Mouse (Mus musculus): ENCODE data around the gene Gm21992. TPM values are rescaled to one million over a fixed set of nuclear protein-coding genes. Genes with fewer than 3 reads are reported as not detected.
"Not testable (repeated sequence)": the region's sequence is repeated elsewhere in the genome, so short reads cannot be mapped to it uniquely, and the experiment has no call there.

The Gm21992 gene
- total RNA-seq, 2 experiments from 2014 or later = 9.0 to 11.9 TPM

DNA sequence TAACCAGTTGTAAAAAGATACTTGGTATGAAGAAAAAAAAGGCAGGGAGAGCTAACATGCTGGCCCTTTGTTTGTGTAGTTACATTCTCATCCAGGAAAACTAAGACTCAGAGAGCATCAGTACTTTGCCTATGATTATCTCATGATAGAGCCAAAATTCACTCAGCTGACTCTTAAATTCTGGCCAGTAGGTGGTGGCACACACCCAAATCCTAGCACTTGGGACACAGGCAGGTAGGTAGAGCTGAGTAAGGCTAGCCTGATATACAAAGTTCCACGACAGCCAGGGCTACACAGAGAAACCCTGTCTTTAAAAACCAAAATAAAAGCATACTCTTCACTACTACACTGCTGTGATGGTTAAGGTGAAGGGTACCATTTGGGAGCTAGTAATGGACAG is 48.5 kb downstream of the Gm21992 start:
- DNase-seq = no peak
- intact Hi-C loops (cut with DNase I; ENCODE audit: low total_unique reads) = no loop called here

DNA sequence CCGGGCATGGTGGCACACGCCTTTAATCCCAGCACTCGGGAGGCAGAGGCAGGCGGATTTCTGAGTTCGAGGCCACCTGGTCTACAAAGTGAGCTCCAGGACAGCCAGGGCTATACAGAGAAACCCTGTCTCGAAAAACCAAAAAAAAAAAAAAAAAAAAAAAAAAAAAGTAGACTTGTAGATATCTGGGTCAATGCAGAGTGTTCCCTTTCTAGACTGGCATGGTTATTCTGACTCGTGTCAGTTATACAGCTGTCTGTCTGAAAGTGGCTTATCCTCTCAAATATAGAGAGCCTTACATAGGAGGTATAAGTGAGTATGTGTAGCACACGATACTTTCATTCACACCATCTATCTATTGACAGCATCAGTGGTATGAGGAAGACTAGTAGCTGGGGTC is 50.9 kb downstream of the Gm21992 start:
- DNase-seq; intact Hi-C loops (cut with DNase I; ENCODE audit: low total_unique reads): not testable (repeated sequence)

DNA sequence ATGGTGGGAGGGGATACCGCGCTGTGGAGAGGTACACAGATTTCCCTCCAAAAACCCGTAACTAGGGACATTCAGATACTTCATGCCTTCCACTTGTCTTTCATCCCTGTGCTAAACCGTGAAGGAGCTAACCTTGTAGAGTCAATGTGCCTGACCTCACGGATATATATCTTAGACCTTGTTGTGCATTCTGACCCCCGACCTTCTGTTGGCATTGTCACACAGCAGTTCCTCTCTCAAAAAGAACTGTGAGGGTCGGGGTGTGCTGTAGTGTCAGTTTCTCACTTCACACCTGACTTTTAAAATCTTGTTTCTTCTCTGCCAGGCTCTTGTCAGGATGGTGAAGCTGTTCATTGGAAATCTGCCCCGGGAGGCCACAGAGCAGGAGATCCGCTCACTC is 54.5 kb downstream of the Gm21992 start:
- intact Hi-C loops (cut with DNase I; ENCODE audit: low total_unique reads) = loop anchor here (10.0 kb wide), 1 partner anchor 228 kb away; no protein-coding TSS in a partner anchor
- DNase-seq = no peak

DNA sequence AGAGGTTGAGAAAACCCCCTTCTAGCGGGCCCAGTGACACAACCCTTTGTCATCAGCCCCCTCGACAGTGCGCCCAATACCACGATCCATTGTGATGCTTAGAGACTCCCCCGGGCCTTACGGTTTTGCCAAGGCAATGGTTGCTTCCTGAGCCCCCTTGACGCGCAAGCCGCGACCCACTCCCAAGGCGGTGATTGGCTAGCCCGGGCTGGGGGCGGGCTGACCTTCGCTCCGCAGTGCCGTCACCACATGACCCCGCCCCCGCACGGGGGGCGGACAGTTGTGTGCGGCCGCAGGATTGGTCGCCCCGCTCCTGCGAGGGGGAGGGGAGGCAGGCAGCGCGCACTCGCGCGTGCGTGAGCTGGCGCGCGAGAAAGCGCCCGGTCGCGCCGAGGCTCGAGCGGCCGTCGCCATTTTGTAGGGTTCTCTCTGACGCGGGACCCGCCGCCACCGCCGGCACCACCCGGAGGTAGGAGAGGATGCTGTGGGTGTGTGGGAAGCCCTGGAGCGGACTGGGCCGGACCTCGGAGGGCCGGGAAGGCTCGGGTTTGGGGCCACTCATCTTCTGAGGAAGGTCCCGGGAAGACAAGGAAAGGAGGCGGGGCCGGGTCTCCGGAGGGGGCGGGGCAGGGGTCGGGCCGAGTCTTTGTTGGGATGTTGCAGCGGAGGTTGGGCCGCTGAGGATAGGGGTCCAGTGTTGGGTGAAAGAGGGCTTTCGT is 55.1 kb downstream of the Gm21992 start, which contains the start of gene Rbm4b:
Gene Rbm4b, plus strand, starts transcription at position 305 of the 719 bp plus-strand sequence.
- DNase-seq = peak; percentile 96
- intact Hi-C loops (cut with DNase I; ENCODE audit: low total_unique reads) = loop anchor here (10.0 kb wide), 1 partner anchor 228 kb away; no protein-coding TSS in a partner anchor

DNA sequence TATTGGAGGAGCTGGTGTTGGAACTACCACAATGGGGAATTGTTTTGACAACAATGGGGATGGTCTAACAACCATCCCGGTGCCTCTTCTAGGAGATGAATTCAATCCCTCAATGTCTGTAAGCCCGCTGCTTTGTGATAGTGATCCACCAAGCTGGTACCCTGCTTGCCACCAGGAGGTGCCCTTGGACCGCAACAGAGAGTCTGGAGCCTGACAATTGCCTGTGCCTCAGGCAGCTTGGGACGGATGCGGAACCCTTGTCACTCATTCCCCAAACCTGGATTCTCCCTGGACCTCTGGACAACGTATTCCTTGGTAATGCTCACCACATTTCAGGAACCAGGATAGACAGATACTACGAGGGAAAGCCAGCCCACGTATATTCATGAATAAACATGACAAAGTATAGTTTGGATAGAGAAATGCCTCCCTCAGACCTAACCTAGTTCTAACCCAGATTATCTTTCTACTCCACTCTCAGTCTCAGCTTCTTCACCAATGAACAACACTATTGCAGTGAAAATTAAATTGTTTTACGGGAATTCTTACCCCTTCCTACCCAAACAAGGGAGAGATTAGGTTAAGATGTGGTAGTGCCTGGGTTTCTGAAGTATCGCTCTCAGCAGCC is 55.7 kb downstream of the Gm21992 start:
- intact Hi-C loops (cut with DNase I; ENCODE audit: low total_unique reads) = loop anchor here (2.0 to 10.0 kb wide), 3 partner anchors 57 to 229 kb away; no protein-coding TSS in a partner anchor
- peak; percentile 90 for DNase-seq

DNA sequence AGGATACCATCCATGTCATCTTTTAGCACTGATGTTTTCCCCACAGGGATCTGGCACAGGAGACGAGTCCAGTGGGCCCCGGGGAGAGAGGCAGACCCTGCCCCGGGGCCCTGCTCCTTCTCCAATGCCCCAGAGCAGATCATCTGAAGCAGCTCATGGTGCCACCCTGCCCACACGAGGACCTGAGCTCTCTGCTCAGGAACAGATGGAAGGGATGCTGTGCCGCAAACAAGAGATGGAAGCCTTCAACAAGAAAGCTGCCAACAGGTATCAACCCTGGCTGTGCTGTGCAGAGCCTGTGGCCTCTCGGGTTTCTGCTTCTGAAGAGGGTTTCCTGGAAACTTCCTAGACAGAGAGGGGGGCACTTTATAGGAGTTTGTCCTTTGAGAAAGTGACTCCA is 61.4 kb downstream of the Gm21992 start:
- no peak for DNase-seq
- intact Hi-C loops (cut with DNase I; ENCODE audit: low total_unique reads) = loop anchor here (10.0 kb wide), 1 partner anchor 235 kb away; no protein-coding TSS in a partner anchor

DNA sequence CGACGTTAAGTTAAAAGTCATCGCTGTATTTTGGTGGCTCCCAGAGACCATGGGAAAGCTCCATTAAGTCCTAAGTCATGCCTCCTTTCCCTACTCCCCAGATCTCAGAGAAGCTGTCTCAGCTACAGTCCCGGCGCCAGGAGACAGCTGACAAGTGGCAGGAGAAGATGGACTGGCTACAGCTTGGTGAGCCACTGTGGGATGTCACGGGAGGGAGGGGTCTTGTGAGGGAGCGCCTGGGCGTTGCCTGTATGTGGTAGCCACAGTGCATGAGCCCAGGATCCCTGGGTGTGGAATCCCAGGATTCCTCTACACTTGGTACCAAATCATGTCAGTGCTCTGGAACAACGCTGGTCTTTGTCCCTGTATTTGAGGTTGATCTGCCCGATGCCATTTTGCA is 62.9 kb downstream of the Gm21992 start:
- no peak for DNase-seq
- intact Hi-C loops (cut with DNase I; ENCODE audit: low total_unique reads) = no loop called here

DNA sequence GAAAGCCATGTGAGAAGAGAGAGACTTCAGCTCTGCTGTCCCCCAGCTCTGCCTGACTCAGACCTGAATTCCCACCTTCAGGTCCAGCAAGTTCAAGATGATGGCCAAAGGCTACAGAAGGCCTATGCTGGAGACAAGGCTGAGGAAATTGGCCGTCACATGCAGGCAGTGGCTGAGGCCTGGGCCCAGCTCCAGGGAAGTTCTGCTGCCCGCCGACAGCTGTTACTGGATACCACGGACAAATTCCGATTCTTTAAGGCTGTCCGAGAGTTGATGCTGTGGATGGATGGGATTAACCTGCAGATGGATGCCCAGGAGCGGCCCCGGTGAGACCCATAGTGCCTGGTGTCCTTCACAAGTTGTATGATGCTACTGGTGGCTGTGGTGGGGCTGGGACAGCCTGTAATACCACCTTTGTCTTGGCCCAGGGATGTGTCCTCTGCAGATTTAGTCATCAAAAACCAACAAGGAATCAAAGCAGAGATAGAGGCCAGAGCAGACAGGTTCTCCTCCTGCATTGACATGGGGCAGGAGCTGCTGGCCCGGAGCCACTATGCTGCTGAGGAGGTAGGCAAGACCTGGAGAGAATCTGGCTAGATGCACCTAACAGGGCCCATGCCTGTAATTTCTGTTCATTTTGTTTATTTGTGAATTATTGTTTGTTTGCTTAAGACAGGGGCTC is 63.6 kb downstream of the Gm21992 start:
- intact Hi-C loops (cut with DNase I; ENCODE audit: low total_unique reads) = no loop called here
- peak; percentile 28 for DNase-seq

DNA sequence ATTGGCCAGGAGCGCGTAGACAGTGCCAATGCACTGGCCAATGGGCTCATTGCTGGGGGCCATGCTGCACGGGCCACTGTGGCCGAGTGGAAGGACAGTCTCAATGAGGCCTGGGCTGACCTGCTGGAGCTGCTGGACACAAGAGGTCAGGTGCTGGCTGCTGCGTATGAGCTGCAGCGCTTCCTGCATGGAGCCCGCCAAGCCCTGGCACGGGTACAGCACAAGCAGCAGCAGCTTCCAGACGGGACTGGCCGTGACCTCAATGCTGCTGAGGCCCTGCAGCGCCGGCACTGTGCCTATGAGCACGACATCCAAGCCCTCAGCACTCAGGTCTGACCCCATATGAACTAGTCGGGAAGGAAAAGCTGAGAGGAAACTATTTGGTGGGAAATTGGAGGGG is 64.8 kb downstream of the Gm21992 start:
- intact Hi-C loops (cut with DNase I; ENCODE audit: low total_unique reads) = no loop called here
- DNase-seq = peak; percentile 73

DNA sequence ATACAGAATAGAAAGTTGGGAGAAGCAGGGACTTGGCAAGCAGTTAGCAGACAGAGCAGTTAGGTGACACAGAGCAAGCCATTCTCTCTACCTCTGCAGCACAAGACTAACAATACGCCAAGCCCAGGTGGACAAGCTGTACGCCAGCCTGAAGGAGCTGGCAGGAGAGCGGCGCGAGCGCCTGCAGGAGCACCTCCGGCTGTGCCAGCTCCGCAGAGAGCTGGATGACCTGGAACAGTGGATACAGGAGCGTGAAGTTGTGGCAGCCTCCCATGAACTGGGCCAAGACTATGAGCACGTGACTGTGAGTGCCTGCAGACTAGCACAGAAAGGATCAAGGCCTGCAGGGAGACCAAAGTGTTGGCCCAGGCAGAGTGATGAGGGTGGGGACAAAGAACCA is 65.7 kb downstream of the Gm21992 start:
- no peak for DNase-seq
- intact Hi-C loops (cut with DNase I; ENCODE audit: low total_unique reads) = no loop called here

DNA sequence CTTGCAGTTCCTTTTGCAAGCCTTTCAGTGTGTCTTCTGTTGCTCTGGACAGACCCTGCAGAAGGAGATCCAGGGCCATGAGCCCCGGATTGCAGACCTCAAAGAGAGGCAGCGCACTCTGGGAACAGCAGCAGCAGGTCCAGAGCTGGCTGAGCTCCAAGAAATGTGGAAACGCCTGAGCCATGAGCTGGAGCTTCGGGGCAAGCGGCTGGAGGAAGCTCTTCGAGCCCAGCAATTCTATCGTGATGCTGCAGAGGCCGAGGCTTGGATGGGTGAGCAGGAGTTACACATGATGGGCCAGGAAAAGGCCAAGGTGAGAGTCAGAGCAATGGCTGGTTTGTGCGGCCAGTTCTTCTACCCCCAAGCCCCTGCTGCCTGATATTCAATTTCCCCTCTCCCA is 66.4 kb downstream of the Gm21992 start:
- intact Hi-C loops (cut with DNase I; ENCODE audit: low total_unique reads) = no loop called here
- no peak for DNase-seq

DNA sequence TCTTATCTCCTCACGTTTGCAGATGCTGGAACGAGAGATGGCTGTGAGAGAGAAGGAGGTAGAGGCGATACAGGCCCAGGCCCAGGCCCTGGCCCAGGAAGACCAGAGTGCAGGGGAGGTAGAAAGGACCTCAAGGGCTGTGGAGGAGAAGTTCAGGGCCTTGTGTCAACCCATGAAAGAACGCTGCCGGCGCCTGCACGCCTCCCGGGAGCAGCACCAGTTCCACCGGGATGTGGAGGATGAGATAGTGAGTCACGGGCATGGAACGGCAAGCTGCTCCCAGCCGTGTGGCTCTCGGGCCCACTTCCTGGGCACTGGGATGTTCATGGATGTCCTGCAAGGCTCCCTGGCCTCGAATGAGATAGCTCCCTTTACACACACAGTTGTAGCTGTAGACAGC is 67.4 kb downstream of the Gm21992 start:
- intact Hi-C loops (cut with DNase I; ENCODE audit: low total_unique reads) = loop anchor here (5.0 kb wide), 2 partner anchors 117 to 247 kb away; partner anchors contain the start of genes 2010003K11Rik and Rce1
- no peak for DNase-seq

DNA sequence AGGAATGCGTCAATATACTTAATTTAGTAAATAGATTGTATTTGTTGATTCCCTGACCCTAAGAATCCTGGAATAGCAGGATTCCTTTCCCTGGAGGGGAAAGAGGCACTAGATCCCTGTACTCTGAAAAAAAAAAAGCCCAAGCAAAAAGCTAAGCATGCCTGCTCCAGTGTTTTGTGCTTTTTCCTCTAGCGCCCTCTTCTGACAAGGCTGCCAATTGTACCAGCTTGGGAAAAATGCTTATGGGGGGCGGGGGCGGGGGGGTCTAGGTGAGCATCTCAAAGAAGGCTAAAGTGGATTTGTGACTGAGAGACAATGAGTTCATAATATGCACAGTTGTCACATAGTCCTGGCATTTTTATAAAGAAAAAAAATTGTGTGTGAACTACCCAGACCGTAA is 67.9 kb downstream of the Gm21992 start:
- no peak for DNase-seq
- intact Hi-C loops (cut with DNase I; ENCODE audit: low total_unique reads) = loop anchor here (5.0 kb wide), 2 partner anchors 116 to 246 kb away; partner anchors contain the start of genes 2010003K11Rik and Rce1

DNA sequence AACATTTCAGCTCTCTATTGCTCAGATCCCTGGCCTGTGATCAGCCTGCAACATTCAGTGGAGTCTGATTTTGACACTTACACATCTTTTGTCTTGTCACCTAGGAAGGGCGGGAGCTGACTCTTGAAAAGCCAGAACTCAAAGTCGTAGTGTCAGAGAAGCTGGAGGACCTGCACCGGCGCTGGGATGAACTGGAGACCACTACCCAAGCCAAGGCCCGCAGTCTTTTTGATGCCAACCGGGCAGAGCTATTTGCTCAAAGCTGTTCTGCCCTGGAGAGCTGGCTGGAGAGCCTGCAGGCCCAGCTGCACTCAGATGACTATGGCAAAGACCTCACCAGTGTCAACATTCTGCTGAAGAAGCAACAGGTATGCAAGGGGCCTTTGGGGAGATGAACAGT is 69.2 kb downstream of the Gm21992 start:
- intact Hi-C loops (cut with DNase I; ENCODE audit: low total_unique reads) = loop anchor here (5.0 kb wide), 2 partner anchors 115 to 245 kb away; partner anchors contain the start of genes 2010003K11Rik and Rce1
- no peak for DNase-seq

DNA sequence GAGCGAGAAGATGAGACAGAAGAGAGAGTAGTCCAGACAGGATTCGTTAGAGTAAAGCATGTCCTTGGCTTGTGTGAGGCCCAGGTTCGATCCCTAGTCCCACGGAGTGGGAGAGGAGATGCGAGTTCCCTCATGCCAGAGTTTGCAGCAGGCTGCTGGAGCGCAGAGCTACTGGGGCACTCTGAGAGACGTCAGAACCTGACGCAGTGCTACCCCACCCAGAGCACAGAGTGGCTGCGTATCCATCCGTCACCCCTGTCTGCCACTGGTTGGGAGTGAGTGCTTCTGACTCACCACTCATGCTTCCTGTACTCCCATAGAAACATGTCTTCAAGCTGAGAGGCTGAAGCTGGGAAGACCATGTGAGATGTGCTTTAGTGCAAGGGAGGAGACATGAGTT is 69.9 kb downstream of the Gm21992 start:
- intact Hi-C loops (cut with DNase I; ENCODE audit: low total_unique reads) = loop anchor here (5.0 kb wide), 2 partner anchors 114 to 244 kb away; partner anchors contain the start of genes 2010003K11Rik and Rce1
- DNase-seq = no peak

DNA sequence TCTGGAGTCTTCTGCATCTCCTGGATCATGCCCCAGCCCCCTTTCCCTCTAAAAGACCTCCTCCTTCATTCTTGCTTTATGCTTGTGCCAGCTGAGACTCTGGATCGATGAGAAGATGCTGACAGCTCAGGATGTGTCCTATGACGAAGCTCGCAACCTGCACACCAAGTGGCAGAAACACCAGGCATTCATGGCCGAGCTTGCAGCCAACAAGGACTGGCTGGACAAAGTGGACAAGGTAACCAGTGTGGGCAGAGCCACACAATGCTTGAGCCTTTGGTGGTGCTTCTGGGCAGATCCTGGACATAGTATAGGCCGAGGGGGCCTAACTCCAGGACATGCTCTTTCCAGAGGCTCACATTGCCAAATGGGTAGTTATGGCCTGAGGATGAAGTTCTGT is 71.7 kb downstream of the Gm21992 start:
- no peak for DNase-seq
- intact Hi-C loops (cut with DNase I; ENCODE audit: low total_unique reads) = loop anchor here (5.0 kb wide), 3 partner anchors 112 to 418 kb away; partner anchors contain the start of genes 2010003K11Rik and Rce1

DNA sequence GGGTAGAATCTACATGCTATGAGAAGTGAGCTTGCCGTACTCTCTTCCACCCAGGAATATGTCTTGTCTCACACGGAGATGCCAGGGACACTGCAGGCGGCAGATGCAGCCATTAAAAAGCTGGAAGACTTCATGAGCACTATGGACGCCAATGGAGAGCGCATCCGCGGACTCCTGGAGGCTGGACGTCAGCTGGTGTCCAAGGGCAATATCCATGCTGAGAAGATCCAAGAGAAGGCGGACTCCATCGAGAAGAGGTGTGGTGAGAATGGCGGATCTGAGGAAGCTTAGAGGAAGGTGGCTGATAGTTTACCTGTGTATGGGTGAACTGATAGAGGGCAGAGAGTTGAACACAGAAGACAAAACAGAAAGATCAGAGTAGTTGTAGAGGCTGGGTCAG is 72.4 kb downstream of the Gm21992 start:
- DNase-seq = no peak
- intact Hi-C loops (cut with DNase I; ENCODE audit: low total_unique reads) = loop anchor here (5.0 kb wide), 1 partner anchor 418 kb away; no protein-coding TSS in a partner anchor

DNA sequence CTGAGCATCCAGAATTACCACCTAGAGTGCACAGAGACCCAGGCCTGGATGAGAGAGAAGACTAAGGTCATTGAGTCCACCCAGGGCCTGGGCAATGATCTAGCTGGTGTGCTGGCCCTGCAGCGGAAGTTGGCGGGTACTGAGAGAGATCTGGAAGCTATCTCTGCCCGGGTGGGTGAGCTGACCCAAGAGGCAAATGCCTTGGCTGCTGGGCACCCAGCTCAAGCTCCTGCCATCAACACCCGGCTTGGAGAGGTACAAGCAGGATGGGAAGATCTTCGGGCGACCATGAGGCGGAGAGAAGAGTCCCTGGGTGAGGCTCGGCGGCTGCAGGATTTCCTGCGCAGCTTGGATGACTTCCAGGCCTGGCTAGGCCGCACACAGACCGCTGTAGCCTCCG is 73.5 kb downstream of the Gm21992 start:
- intact Hi-C loops (cut with DNase I; ENCODE audit: low total_unique reads) = loop anchor here (5.0 kb wide), 1 partner anchor 419 kb away; no protein-coding TSS in a partner anchor
- DNase-seq = no peak

DNA sequence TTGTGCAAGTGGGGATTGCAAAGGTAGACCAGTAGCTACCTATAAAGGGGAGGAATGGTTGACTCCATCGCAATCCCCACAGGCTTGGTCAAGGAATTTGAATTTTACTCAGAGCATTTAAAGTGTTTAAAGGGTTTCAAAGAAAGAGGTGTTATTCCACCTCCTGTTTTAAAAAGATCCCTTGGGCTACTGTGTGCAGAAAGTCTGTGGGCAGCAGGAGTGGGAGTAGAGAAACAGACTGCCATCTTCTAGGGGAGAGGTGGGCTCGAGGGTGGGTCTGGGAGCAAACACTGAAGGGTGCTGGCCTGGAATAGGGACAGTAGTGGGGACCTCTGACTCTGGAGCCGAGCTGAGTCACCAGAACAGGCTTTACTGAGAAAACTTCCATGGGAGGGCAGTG is 78.4 kb downstream of the Gm21992 start:
- intact Hi-C loops (cut with DNase I; ENCODE audit: low total_unique reads) = no loop called here

DNA sequence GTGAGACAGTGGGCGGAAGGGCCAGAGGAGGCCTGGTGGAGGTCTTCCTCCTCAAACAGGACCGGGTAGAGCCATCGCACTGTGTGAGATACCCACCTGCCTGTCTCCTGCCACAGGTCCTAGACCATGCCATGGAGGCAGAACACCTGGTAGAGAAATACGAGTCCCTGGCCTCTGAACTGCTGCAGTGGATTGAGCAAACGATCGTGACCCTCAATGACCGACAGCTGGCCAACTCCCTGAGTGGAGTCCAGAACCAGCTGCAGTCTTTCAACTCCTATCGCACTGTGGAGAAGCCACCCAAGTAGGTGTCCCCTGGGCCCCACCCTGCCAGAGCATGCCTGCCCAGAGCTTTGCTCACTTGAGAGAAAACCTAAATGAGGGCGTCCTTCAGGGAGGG is 82.2 kb downstream of the Gm21992 start:
- no peak for DNase-seq
- intact Hi-C loops (cut with DNase I; ENCODE audit: low total_unique reads) = no loop called here

More for the DNA sequence above, 78.4 kb downstream of the Gm21992 start:
- DNase-seq = no peak
